Mouse (Mus musculus): Measurements from ENCODE around the gene Plbd2.

- no peak for TF ChIP-seq CTCF (IDR thresholded peaks at IDR 0.05; ENCODE audit: control insufficient read depth, insufficient read depth, low read length)
- no peak for TF ChIP-seq POLR2A (IDR thresholded peaks at IDR 0.05; ENCODE audit: borderline replicate concordance, control insufficient read depth, low read depth, low read length)
Observed at GRCm38 (mm10) chr5:120507311-120507710, 3.9 kb upstream of the Plbd2 start.
